Mouse (Mus musculus) Patski (cell line): ENCODE measurements around the gene Cfap61. TPM values are rescaled to one million over a fixed set of nuclear protein-coding genes. Genes with fewer than 3 reads are reported as not detected.

Source experiments
- ATAC-seq: fragments of 100-300 bp; one replicate; pipeline ENCODE4 v1.8.0; 2021
- CTCF ChIA-PET: fragments of 350-600 bp; sonication (Branson Sonifier 250); formaldehyde crosslinking; loops from one replicate; lab custom pipeline; 2022; ENCODE audit warnings: inconsistent platforms; lab: Charles Lee
- POLR2A ChIA-PET: fragments of 350-600 bp; sonication (Branson Sonifier 250); formaldehyde crosslinking; loops from one replicate; lab custom pipeline; 2022; ENCODE audit warnings: antibody characterized with exemption, inconsistent platforms; lab: Charles Lee
- DNase-seq: peaks from one replicate; pipeline ENCODE4 v3.0.0-alpha.2; 2011; ENCODE audit warnings: low read depth, low spot score
- H3K27me3 ChIP-seq: fragments of 371-371 bp; one replicate; pipeline ENCODE4 v1.5.1; 2021
- CTCF ChIP-seq: fragments of 100-300 bp; IDR thresholded peaks from one replicate; pipeline ENCODE4 v1.5.1; 2021
- in situ Hi-C: fragments of 300-500 bp; cut with MboI; formaldehyde crosslinking; loops from 3 replicates; pipeline ENCODE4 v1.11.1; 2018; ENCODE audit warnings: low pct_unique_long_range_greater_than_20kb, mixed read lengths
- polyA plus RNA-seq: library from polyadenylated mRNA; unstranded; gene quantifications from one replicate; pipeline ENCODE4 v1.2.3, GENCODE M21; 2021

Gene Cfap61
- polyA plus RNA-seq, 1 experiment from 2014 or later = 0.64 TPM

DNA sequence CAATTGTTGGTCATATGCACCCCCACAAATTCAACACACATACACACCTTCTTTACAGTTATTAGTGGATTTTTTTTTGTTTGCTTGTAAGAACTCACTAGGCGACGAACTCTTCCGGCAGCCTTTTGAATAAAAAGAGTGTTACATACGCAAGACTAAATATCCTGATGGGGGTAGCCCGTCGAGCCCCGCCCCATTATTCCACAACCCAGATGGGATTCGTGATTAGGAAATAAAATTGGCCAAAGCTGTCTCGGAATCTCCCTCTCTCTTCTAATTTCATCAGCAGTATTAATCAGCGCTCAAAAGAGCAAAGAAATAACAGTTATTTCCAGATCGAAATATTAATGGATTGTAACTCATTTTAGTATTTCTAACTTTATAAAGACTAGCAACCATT, 285.2 kb downstream of the Cfap61 start:
- no peak for ATAC-seq
- ChIA-PET POLR2A (no interaction called here), CTCF (no interaction called here)
- no peak for TF ChIP-seq CTCF
- in situ Hi-C loops = loop anchor here (10.0 kb wide), 1 partner anchor 265 kb away; no protein-coding TSS in a partner anchor
- peaks cover 44% of the 10 kb centered on the region for H3K27me3 ChIP-seq
- no peak for DNase-seq

DNA sequence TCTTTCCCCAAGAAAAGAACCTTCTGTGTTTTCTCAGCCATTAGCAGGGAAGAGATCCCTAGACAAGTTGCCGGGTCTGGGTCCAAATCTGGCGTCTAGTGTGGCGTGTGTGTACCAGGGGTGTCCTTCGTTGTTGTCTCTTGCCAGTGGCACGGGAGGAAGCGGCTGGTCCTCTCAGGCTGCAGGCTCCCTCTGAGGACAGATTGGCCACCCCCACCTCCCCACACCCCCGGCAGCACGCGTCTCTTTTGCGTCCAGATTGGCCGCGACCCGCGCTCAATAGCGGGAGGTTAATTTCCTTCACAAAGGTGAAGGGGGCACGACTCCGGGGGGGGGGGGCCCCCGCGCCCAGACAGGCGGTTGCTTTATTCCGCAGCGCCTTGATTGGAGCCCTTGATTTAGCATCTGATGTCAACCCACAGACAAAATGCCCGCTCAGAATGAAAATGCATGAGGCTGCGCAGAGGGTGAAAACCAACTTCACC, 286.0 kb downstream of the Cfap61 start:
- ATAC-seq = no peak
- ChIA-PET CTCF (no interaction called here), POLR2A (no interaction called here)
- in situ Hi-C loops = no loop called here
- no peak for DNase-seq
- no peak for TF ChIP-seq CTCF
- peaks cover 52% of the 10 kb centered on the region for H3K27me3 ChIP-seq

DNA sequence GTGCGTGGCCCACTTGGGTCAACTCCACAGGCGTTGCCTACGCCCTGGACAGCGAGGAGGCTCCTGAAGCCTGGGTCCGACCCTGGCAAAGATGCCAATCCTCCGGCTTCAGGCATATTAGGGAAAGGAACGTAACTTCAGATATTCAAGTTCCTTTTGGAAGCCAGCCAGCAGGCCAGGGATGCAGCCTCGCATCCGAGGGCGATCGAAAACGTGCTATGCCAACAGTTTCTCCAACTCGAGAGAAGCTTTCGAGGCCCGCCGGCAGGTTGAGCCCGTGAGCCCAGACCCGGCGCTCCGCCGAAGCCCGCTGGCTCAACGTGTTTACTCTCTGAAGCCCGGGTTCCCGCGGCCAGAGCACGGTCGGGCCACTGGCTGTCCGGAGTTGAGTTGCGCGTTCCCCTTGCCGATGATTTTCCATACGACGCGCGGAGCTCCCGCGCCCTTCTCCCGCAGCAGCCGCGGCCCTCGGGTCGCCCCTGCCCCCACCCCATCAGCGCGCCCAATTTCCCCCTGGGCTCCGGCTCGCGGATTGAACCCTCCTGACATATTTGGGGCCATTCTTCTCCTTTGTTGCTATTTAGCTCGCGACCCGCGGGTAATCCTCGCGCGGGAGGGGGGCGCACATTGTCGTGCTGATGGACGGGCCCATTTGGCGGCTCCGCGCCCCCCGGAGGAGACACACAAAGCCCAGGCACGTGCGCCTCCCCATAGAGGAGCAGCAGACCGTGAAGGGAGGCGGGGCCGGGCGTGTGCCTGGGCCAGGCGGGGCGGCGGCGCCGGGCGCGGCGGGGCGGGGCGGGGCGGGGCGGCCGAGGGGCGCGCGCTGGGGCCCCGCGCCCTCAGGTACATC, 286.7 kb downstream of the Cfap61 start, which contains the start of gene Insm1:
Gene Insm1, plus strand, starts transcription at position 846 of the 853 bp plus-strand sequence.
- no peak for DNase-seq
- in situ Hi-C loops = no loop called here
- CTCF ChIA-PET = no interaction called here
- POLR2A ChIA-PET = no interaction called here
- peaks cover 59% of the 10 kb centered on the region for H3K27me3 ChIP-seq
- no peak for TF ChIP-seq CTCF
- ATAC-seq = no peak

DNA sequence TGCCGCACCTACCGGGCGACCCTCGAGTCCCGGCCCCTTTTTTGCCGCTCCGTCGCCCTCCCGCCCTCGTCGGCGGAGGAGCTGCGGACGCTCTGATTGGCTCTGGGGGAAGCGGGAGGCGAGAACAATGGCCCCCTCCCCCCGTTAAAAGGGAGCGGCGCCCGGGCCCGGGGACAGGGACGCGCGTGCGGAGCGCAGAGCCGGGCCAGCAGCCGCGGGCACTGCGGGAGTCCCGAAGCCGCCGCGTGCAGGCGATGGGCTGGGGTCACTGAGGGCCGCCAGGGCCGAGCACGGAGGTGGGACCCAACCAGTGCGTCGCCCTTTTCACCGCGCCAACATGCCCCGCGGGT, 287.3 kb downstream of the Cfap61 start:
- in situ Hi-C loops = no loop called here
- TF ChIP-seq CTCF = no peak
- CTCF ChIA-PET = no interaction called here
- POLR2A ChIA-PET = no interaction called here
- no peak for ATAC-seq
- DNase-seq = no peak
- peaks cover 64% of the 10 kb centered on the region for H3K27me3 ChIP-seq

DNA sequence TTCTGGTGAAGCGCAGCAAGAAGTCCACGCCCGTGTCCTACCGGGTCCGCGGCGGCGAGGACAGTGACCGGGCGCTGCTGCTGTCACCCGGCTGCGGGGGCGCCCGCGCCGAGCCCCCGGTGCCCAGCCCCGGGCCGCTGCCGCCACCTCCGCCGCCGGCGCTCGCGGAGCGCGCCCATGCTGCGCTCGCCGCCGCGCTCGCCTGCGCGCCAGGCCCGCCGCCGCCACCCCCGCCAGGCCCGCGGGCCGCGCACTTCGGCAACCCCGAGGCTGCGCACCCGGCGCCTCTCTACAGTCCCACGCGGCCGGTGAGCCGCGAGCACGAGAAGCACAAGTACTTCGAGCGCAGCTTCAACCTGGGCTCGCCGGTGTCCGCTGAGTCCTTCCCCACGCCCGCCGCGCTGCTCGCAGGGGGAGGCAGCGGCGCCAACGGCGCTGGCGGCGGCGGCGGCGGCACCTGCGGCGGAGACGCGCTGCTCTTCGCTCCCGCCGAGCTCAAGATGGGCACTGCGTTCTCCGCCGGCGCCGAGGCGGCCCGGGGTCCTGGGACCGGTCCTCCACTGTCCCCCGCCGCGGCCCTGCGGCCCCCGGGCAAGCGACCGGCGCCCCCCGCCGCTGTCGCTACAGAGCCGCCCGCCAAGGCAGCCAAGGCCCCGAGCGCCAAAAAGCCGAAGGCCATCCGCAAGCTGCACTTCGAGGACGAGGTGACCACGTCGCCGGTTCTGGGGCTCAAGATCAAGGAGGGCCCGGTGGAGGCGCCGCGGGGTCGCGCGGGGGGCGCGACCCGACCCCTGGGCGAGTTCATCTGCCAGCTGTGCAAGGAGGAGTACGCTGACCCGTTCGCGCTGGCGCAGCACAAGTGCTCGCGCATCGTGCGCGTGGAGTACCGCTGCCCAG, 287.9 kb downstream of the Cfap61 start:
- no peak for DNase-seq
- H3K27me3 ChIP-seq = peaks cover 65% of the 10 kb centered on the region
- peak; percentile 7 for ATAC-seq
- CTCF ChIA-PET = no interaction called here
- no peak for TF ChIP-seq CTCF
- in situ Hi-C loops = no loop called here
- POLR2A ChIA-PET = no interaction called here

DNA sequence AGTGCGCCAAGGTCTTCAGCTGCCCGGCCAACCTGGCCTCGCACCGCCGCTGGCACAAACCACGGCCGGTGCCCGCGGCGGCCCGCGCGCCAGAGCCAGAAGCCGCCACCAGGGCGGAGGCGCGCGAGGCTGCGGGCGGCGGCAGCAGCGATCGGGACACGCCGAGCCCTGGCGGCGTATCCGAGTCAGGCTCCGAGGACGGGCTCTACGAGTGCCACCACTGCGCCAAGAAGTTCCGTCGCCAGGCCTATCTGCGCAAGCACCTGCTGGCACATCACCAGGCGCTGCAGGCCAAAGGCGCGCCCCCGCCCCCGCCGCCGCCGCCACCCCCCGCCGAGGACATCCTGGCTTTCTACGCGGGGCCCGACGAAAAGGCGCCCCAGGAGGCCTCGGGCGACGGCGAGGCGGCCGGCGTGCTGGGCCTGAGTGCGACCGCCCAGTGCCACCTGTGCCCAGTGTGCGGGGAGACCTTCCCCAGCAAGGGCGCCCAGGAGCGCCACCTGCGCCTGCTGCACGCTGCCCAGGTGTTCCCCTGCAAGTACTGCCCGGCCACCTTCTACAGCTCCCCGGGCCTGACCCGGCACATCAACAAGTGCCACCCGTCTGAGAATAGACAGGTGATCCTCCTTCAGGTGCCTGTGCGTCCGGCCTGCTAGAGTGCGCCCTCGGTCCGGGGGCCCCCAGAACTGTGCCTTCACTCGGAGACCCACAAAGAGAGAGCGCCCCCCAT, 288.8 kb downstream of the Cfap61 start:
- in situ Hi-C loops = no loop called here
- ATAC-seq (no peak), DNase-seq (no peak)
- peaks cover 71% of the 10 kb centered on the region for H3K27me3 ChIP-seq
- ChIA-PET POLR2A (no interaction called here), CTCF (no interaction called here)
- no peak for TF ChIP-seq CTCF

DNA sequence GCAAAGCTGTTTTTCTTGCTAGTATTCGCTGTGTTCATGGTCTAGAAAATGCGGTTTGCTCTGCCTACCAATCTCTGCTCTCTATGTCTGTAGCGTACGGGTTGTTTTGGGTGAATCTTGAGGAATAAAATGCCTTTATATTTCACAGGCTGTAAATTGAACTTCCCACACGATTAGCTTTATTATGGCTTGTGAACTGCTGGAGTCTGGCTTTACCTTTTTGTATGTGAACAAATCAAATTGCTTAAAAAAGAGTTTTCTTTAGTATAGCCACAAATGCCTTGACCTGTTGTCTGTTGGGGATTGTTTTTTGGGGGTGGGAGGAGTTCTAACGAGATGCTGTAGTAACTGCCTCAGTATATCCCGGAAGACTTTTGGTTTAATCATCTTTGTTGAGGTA, 289.6 kb downstream of the Cfap61 start:
- ChIA-PET CTCF (no interaction called here), POLR2A (no interaction called here)
- ATAC-seq = no peak
- H3K27me3 ChIP-seq = peaks cover 69% of the 10 kb centered on the region
- TF ChIP-seq CTCF = no peak
- no peak for DNase-seq
- in situ Hi-C loops = no loop called here

DNA sequence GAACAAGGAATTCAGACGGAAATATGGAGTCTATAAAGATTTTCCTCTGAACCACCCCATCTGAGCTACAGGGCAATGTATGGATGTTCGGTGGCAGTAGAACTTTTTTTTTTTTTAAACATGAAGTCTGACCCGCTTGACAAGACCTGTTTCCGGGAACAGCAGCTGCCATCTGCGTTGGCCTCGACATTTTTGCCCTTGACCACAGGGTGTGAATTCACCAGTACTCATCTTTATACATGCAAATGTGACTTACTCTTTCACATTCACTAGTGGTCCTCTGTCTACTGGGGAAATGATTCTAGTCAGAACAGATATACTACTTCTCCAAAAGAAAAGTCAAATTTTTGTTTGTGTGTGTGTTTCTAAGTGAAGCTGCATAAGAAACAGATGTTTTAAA, 291.2 kb downstream of the Cfap61 start:
- ATAC-seq = no peak
- in situ Hi-C loops = no loop called here
- TF ChIP-seq CTCF = no peak
- ChIA-PET CTCF (interaction anchor here (1.4 to 2.2 kb wide), 2 partner anchors 9 to 10 kb away, joined by 4 read pairs; no protein-coding TSS in a partner anchor), POLR2A (no interaction called here)
- peaks cover 55% of the 10 kb centered on the region for H3K27me3 ChIP-seq
- DNase-seq = no peak

DNA sequence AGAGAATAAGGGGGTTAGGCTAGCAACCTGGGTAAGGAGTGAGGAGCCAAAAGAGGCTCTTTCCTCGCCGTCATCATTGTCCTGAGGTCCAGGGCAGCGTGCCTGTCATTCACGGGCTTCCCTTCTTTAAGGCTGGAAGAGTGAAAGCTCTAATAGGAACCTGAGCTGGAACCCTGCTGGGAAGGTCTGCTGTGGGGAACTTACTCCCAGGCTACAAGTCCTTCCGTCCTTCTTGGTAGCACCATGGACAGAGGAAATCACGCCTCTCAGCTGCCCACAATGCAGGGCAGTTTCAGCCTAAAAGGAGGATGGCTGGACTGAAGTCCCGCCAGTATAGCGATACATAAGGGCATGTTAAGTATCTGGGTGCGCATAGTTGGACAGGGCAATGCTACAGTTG, 291.9 kb downstream of the Cfap61 start:
- ATAC-seq = peak; percentile 88
- peaks cover 51% of the 10 kb centered on the region for H3K27me3 ChIP-seq
- TF ChIP-seq CTCF = no peak
- in situ Hi-C loops = no loop called here
- POLR2A ChIA-PET = interaction anchor here (0.6 kb wide), 1 partner anchor 204 kb away, joined by 4 read pairs; no protein-coding TSS in a partner anchor
- CTCF ChIA-PET = interaction anchor here (1.4 to 2.2 kb wide), 2 partner anchors 8 to 10 kb away, joined by 4 read pairs; no protein-coding TSS in a partner anchor
- peak; percentile 38 for DNase-seq

DNA sequence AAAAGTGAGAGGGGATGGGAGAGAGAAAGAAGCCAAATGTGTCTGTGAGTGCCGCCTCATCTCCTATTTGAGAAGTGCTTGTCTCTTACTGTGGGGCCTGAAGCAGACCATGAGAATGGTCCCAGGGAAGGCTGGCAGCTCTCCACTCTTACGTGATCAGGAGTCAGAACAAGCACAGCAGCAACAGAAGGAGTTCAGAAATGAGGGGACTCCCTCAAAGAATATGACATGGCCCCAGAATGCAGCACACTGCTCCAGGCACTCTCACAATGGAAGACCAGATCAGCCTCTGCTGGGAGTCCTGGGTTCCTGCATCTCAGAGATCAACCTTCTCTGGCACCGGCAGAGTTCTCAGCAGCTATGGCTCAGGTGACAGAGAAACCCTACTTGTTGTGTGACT, 293.1 kb downstream of the Cfap61 start:
- in situ Hi-C loops = no loop called here
- ATAC-seq (no peak), DNase-seq (no peak)
- POLR2A ChIA-PET = no interaction called here
- CTCF ChIA-PET = no interaction called here
- H3K27me3 ChIP-seq = peaks cover 61% of the 10 kb centered on the region
- no peak for TF ChIP-seq CTCF
